Mouse (Mus musculus) testis, postnatal 10 days (tissue): ENCODE measurements around the gene Il4.

Source experiments
- DNase-seq: peaks from one replicate; pipeline ENCODE4 v3.0.0; 2021; ENCODE audit warnings: low spot score

The Il4 gene

DNA sequence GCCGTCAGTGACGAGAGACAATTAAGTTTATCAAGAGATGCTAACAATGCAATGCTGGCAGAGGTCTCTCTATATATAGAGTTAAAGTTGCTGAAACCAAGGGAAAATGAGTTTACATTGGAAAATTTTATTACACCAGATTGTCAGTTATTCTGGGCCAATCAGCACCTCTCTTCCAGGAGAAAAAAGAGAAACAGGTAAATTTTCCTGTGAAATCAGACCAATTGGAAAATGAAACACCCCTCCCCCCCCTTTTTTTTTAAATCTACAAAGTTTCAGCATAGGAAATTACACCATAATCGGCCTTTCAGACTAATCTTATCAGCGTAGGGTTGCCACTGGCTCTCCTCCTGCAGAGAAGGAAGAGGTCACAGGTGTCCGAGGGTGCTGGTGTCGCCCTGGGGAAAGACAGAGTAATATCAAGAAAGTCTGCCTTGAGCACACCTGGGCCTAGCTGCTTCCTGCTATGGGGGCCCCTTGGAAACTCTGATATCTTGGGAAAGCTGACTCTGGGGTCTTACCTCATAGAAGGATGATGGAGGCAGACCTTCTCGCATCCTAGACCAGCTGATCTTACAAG lies at the start of gene Il4:
Gene Il4 (minus strand): TSS at position 51 of the 580 bp plus-strand sequence.
- no peak for DNase-seq

DNA sequence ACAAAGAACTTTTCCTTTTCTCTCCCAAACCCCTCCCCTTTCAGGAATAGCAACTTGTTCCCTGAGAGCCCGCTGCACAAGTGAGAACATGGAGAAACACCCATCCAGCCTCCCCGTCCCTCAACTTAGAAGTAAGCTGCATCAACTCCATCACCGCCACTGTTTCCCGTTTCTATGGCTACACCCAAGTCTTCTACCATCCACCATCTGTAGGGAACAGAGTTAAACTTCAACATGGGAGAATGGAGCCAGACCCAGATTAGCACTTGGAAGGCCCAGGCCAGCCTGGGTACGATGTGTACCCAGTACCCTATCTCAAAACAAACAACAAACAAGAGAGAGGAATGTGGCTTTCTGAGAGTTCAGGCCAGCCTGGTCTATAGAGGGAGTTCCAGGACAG lies 45.6 kb upstream of the Il4 start:
- DNase-seq, result no peak

DNA sequence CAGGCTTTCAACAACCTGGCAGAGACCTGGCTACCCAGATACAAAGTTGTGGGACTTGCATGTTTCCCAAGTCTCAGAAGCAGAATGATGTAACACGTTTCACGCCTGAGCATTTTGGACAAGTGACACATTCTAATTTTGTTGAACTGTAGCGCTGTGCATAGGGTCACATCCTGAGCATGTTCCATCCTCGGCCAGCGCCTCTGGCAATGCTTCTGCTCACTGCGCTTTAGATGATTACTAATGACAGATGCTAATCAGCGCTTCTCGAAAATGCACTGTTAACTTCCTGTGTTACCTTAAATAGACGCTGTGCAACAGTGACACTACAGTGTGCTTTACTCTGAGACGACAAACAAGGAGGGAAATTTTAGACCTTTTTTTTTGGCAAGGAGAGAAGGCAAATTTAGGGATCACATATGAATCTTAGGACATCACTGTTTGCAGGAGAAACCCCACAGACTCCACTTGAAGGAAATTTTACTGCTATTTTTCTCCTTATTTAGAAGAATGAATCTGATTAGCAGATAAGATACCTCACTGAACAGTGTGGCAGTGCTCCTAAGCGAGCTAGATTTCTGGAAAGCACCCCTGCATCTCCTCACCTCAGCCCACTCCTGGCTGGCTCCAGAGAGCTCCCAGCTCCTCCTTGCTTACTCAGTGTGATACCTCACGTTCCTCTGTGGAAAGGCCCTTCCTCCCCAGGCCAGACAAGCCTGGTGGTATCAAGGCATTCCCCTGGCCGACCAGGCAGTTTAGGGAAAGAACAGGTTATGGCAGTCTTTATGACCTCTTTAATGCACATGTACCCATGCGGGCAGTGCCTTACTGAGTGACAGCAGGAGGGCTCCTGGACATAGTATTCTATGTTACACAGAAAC lies 44.6 kb upstream of the Il4 start:
- DNase-seq, result no peak

DNA sequence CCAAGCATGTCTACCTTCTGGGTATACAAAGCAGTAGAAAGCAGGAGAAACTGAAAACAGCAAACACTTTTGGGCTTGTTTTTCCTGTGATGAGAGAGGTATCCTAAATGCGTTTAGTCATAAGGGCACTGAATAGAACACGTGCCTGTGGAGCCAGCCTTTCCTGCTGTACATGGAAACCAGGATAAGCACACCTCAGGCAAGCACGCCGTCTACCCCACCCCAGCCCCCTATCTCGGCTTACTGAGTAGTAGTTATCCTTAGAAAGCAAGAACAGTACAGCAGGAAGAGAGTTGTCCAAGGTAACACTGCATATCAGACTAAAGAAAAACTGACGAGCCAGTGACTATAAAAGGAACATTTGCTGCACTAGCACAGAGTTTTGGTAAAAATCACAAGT lies 39.4 kb upstream of the Il4 start:
- no peak for DNase-seq

DNA sequence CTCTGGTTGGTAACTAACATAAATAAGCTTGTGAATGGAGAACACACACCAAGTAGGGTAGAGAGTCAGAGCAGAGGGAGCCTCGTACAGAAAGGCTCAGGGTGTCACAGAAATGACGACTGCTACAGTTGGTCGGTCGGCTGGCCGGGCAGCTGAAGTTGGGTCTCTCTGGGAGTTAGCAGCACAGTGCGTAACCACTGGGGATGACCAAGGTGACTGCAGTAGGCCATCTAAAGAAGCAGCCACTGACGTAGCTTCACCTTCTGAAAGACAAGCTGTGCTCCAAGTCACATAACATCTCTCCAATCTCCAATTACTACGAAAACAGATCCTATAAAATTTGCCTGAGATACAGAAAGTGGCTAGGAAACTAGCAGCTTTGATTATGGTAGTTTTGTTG lies 38.9 kb upstream of the Il4 start:
- no peak for DNase-seq

DNA sequence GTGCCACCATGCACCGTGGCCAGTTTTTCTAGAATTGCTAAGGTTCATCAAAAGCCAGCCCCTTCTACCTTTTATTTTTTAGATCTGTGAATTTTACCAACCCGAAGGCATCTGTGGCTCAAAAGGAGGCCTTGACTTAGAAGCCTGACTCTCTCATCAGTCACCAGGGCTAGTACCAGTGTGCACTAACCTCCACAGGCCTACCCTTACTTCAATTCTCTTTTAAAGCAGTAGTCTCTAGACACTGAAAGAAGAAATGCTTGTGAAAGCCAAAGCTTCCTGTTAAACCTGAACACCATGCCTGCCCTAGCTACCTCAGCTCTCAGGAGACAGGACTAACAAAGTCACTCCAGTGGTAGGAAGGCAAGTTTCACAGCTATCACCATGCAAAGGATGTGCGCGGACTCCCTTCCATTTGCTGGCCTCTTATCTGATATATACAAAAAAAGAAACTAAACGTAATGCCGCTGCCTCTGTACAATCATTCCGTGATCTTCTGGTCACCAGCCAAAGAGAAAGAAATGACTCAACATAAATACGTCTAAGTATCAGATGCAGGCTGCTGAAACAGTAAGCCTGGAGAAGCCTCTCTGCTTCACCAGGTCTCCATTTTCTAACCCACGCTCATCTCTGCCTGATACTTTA lies 38.2 kb upstream of the Il4 start:
- no peak for DNase-seq

DNA sequence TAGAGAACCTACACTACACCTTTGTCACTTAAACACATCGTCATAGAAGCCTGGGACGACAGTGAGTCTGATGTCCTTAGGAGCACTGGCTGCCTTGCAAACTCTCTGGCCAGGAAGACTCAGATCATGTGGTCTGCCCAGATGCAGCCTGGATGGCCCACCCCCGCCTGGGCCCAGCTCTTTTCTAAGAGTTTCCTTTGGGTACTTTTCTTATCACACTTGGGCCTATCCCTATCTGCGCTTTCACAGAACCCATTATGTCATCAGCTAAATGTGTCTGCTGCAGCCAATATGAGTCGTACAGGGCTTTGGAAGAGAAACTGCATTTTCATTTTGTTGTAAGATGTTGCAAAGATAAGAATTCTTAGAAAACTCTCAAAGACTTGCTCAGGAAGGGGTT lies 36.6 kb upstream of the Il4 start:
- no peak for DNase-seq

DNA sequence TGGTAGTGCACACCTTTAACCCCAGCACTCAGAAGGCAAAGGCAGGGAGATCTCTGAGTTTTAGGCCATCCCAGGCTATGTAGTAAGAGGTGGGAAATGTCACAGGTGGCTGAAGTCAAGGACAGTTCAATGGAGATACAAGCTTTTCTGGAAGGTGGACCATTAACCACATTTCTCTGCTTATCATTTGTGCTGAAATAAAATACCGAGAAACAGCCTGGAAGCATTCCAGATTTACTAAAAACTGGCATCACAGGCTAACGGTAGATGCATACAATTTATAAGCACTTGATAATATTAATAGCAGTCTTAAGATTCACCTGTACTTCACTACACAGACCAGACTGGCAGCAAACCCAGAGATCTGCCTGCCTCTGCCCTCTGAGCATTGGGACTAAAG lies 34.0 kb upstream of the Il4 start:
- DNase-seq, result no peak

DNA sequence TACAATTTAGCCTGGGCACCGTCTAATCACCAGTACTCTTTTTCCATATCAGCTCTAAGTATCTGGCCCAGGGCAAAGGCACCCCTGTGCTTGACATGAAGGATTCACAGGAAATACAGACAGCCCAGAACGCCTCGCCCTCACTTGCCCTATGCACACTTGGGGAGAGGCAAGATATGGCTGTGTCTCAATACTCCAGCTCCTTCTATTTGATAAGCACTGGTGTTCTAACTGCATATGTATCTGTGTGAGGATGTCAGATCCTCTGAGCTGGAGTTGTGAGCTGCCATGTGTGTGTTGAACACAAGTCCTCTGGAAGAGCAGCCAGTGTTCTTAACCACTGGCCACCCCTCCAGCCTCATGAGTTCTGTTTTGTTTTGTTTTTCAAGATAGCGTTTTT lies 33.0 kb upstream of the Il4 start:
- no peak for DNase-seq

DNA sequence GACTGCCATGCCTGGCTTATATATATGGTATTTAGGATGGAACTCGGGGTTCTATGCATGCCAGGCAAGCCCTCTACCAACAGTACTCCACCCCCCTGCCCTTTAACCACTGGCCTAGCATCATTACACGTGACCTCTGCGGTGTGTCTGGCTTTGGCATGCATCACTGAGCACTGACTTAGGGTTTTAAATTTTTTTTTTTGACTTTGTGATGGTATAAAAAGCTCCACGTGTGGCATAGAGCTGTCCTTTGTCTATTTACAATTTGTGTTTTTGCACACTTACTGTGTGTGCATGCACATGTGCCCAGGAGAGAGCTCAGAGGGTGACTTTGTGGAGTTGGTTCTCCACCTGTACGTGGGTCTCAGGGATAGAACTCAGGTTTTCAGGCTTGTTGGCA lies 25.5 kb upstream of the Il4 start:
- no peak for DNase-seq

DNA sequence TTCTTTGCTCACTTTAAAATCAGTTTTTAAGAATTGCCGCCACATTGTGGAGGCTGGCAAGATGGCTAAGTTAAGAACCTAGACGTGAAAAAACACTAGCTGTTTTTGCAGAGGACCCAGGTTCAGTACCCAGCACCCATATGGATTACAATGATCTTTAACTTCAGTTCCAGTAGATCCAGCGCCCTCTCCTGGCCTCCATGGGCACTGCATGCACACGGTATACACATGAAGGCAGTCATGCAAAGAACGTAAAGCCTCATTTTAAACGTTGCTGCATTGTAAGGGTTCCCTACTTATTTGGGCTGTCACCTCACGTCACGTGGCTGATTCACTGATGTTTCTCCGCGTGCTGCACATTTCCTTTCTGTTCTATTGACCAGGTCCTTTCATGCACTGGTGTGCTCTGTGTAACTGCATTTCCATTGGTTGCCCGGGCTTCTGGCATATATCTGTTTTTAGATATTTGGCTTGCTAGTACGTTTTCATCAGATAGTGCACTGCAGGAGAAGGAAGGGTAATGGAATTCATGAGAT lies 24.3 kb upstream of the Il4 start:
- DNase-seq, result peak; percentile 59

DNA sequence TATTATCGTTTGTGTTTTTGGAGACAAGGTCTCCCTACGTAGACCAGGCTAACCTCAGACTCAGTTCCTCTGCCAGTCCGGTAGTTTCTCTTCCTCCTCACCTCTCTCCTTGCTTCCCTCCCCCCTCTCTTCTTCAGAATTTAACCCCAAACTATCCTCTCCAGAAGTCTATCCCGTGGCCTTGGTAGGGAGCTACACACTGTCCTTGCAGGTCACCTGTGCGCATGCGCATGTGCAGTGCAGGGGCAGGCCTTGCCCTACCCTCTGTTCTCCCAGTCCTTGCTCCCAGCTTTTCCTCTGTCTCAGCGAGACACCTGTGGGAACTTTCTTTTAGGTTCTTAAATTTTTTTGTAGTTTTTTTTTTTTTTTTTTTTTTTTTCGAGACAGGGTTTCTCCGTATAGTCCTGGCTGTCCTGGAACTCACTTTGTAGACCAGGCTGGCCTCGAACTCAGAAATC lies 19.4 kb upstream of the Il4 start:
- no peak for DNase-seq

DNA sequence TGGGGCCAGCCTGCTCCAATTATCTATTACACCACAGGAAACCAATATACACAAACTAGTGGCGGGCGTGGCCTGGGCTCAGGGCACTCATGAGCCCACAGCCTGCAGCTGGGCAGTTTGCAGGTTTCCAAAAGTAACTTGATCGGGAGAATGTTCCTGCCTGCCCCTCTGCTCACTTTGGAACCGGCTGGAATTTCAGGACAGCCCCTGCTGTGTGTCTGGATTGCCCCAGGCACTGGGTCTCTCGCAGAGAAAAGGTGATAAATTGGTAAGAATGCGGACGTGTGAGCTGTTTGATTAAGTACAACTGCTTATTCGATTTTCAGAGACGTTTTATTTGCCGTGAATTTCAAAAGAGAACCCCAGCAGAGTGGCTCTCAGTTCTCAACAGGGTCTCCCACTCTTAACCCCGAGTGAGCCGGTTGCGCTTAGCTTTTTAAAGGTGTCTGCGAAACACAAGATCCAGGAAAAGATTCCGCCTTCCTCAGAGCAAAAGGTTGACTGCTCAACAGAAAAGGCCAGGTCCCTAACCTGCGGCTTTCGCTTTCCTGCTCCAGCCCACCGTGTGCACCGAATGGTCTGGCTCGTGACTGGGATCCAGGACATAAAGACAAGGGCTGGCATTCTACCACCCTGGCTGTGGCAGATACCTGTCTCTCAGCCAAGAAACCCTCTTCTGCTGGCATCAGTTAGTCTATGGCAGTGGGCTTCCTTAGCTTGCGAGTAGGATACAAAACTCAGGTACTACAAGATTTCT lies 18.8 kb upstream of the Il4 start:
- DNase-seq, result no peak

DNA sequence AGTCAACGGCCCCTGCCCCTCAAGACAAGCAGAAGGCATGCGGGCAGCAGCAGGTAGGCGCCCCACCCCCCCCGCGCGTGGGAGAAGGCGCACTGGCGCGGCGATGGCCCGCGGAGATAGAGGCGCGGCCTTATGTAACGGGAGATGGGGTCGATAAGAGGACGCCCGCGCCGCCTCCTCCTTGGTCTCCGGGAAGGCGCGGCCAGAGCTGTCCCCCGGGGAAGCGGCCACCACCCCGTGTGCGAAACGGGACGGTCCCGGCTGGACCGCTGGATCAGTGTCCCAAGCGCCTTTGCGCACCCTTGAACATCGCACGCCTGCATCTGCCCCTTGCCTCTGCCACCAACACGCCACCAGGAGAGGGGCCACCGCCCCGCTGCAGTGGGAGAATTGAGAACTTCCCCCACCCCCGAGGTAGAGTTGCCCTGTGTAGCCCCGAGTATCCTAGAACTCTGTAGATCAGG lies 17.7 kb upstream of the Il4 start:
- DNase-seq, result peak; percentile 54

DNA sequence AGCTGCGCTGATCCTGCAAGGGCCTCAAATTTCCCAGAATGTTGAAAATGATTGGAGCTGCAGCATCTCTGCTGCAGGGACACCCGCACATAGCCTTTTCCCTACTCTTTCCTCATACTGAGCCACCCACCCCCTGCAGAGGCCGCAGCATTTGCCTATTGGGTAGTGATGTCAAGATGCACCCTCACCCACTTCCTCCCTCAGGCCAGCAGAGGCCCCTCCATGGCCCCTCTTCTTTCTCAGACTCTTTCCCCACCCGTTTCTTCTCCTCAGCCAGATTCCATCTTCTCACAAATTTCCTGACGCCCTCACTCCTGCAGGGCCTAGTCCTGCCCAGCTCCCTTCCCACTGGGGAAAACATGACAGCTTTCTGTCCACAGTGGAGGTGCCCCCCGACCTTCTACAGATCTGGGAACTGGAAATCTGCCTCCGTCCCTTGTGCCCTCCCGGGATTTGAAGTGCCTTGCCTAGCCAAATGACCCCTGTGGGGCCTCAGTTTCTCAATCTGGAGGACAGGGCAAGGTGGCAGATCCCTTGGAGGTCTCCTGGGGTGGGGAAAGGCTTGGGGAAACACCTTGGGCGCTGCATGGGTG lies 17.2 kb upstream of the Il4 start:
- no peak for DNase-seq

DNA sequence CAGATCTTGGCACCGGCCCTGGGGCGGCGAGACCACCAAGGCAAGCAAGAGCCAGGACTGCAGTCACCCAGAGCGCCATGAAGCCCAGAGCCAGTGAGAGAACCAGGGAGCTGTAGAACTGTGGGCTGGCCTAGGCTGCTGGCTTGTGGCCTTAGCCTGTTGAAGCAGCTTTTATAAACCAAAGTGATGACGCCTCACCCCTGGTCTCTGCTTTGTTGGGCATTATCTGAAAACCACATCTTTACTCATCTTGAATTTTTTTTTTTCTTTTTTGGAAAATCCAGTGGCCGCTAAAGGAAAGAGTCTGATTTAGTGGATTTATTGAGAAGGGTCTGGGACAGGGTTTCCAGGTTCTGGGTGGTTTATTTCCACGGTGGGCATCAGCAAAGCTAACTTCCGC lies 16.1 kb upstream of the Il4 start, which contains the start of gene Il13:
Gene Il13 (minus strand): TSS at position 147 of the 400 bp plus-strand sequence.
- no peak for DNase-seq

DNA sequence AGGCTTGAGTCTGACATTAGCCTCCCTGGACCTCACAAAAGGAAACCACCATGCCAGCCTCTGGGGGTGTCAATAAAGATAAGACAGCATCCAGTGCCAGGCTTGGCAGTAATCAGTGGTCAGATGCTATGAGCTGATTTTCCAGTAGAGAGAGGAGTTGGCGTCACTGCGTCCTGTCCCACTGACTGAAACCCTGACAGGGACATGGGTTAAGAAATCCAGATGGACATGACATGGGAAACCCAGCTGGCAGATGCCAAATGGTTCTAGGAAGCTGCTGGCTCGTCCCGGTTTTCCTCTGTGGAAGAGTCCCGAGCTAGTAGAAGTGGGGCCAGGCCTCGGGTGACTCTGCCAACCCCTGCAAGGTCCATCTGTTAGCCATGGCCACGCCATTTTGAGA lies 15.2 kb upstream of the Il4 start:
- no peak for DNase-seq

DNA sequence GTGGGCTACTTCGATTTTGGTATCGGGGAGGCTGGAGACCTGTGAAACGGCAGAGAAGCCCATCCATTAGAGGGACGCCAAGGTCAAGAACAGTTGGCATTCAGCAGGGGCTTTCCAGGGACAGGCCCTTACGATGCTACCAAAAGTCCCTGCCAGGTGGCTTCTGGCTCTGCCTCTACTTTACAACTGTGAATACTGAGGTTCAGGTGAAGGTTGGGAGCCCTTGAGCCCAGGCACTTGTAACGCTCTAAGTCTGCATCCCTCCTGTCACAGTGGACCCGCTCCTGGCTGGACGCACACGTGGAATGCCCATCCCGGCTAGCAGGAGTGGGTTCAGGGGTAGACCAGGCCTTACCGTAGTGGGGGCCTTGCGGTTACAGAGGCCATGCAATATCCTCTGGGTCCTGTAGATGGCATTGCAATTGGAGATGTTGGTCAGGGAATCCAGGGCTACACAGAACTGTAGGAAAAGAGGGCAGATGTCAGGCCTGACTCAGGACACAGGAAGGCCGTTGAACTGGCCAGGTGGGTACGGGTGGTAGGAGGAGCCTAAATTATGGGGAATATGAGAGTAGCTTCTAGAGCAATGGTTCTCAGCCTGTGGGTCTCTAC lies 13.8 kb upstream of the Il4 start:
- no peak for DNase-seq

DNA sequence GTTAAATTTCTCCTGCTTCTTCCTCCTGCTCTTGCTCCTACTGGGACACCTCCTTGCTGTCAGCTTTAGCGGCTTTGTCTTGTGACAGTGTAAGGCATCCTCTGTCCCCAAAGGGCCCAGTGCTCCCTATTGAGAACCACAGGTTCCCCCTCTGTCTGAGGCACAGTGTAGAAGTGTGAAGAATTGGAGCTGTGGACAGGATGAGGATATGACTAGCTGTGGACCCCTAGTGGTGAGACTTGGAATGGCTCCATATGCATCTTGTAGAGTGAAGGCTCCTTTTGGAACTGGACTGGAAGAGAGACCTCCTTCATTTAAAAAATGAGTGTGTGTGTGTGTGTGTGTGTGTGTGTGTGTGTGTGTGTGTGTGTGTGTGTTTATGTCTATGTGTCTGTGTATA lies 9.4 kb upstream of the Il4 start:
- DNase-seq, result peak; percentile 86

DNA sequence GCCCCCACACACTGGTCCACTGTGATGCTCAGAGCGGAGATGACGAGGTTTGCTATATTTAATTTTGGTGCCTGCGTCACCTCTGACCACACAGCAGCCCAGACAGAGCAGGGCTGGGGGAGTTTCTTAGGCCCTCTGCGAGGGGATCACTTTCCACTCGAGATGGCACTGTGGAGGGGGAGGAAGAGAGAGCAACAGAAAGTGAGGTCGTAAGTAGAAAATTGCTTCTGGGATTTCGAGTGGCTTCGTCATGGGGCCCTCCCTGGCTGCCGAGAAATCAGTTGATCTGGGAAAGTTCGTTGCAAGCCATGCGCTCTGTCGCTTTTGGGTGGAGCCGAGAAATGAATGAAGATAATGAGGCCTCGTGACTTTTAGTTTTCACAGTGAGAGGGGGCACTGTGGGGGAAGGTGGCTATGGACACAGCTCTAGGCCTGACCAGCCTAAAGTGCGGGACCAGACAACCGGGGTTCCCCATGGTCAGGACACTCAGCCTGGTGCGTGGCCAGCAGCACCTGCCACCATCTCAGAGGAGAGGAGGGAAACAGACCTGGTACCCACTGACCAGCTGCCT lies 8.4 kb upstream of the Il4 start:
- DNase-seq, result no peak

DNA sequence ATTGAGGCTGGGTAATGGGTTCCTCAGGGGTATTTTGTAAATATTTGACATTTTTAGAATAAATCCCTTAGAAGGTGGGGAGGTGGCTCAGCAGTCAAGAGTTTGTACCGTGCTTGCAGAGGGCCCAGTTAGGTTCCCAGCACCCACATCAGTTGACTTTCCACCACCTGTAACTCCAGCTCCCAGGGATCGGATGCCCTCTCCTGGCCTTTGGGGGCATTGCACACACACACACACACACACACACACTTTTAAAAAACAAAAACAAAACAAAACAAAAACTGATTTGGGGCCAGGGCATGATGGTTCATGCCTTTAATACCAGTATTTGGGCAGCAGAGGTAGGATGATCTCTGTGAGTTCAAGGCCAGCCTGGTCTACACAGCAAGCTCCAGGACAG lies 5.7 kb upstream of the Il4 start:
- DNase-seq, result no peak
